17 mouse cellular contexts compared by ENCODE assay signal in genomic region chr19:32638276-32638903, GRCm38 (mm10). TPM values are rescaled to one million over a fixed set of nuclear protein-coding genes. Genes with fewer than 3 reads are reported as not detected.
DNase-seq lines count a peak whose midpoint lies in the region; ATAC-seq lines count a peak whose summit lies in the region.
"Had no signal": no experiment of that assay in that cellular context is flagged by ENCODE, and none has a peak within 500 bp of the region (broad histone marks: within the 10 kb centered on the region; RNA-seq: fewer than 3 reads in every experiment).

No protein-coding gene starts in this region.

- no peaks in the 10 kb centered on the region for H3K79me2 ChIP-seq in macrophage (ENCODE audit: inconsistent target)

- 25% methylated on average over 13 of the region's 13 CpGs for WGBS in heart, embryonic 11.5 days (ENCODE audit: insufficient replicate concordance)
- 51% methylated on average over 13 of the region's 13 CpGs for WGBS in intestine, embryonic 15.5 days
- WGBS in macrophage (ENCODE audit: missing documents), result 76% methylated on average over 13 of the region's 13 CpGs

- H3K4me3 ChIP-seq in heart, embryonic 11.5 days (ENCODE audit: low read depth, low read length), result no peak overlapping the region
- H3K4me3 ChIP-seq in intestine, embryonic 15.5 days (replicated peaks), result no peak overlapping the region
- H3K4me3 ChIP-seq in macrophage (ENCODE audit: inconsistent target), result no peak overlapping the region
- H3K4me3 ChIP-seq: embryonic facial prominence, embryonic 12.5 days had no signal

- no peaks in the 10 kb centered on the region for H3K36me3 ChIP-seq in heart, embryonic 11.5 days (ENCODE audit: control insufficient read depth, insufficient read depth, low read length)
- no peaks in the 10 kb centered on the region for H3K36me3 ChIP-seq in intestine, embryonic 15.5 days
- no peaks in the 10 kb centered on the region for H3K36me3 ChIP-seq in macrophage (ENCODE audit: inconsistent target)
- H3K36me3 ChIP-seq: embryonic facial prominence, embryonic 12.5 days had no signal

- no peak overlapping the region for H3K9ac ChIP-seq in heart, embryonic 11.5 days (ENCODE audit: low read depth, low read length)
- H3K9ac ChIP-seq in intestine, embryonic 15.5 days, result no peak overlapping the region
- H3K9ac ChIP-seq: embryonic facial prominence, embryonic 12.5 days; lung, embryonic 14.5 days had no signal

- no peak overlapping the region for H3K27ac ChIP-seq in heart, embryonic 11.5 days (ENCODE audit: low read depth, low read length)
- H3K27ac ChIP-seq in intestine, embryonic 15.5 days, result no peak overlapping the region
- H3K27ac ChIP-seq in macrophage, result peak overlapping the region; percentile 77; the same call in 1 of the 2 replicates
- H3K27ac ChIP-seq: embryonic facial prominence, embryonic 12.5 days; stomach, postnatal 0 days had no signal

- peaks cover 16% of the 10 kb centered on the region for H3K4me1 ChIP-seq in heart, embryonic 11.5 days (ENCODE audit: control insufficient read depth, insufficient read depth, low read length)
- 0 out of 2 replicates have a peak, but pooled peaks cover 2% of the 10 kb centered on the region for H3K4me1 ChIP-seq in intestine, embryonic 15.5 days (replicated peaks)
- H3K4me1 ChIP-seq: embryonic facial prominence, embryonic 12.5 days had no signal

- DNase-seq in heart, postnatal 4 days, result no peak
- DNase-seq in 416B (ENCODE audit: low read depth), result peak; percentile 25
- no peak for DNase-seq in urinary bladder, postnatal 14 days (ENCODE audit: low spot score)
- DNase-seq in cerebellum, adult 11-12 months, result no peak
- no peak for DNase-seq in thymus, postnatal 36 days
- DNase-seq: adrenal gland, postnatal 10 days; cerebellum, postnatal 36 days; heart, adult 18-20 months; layer of hippocampus, adult 9-11 months; lung, embryonic 14.5 days; retina, postnatal 1 day; spleen, adult 18-20 months had no signal

- peak overlapping the region; percentile 49 for H3K4me2 ChIP-seq in heart, embryonic 11.5 days
- H3K4me2 ChIP-seq in intestine, embryonic 15.5 days (replicated peaks), result peak overlapping the region; percentile 35; the same call in 1 of the 2 replicates
- H3K4me2 ChIP-seq: embryonic facial prominence, embryonic 12.5 days; lung, embryonic 14.5 days had no signal

- H3K27me3 ChIP-seq in heart, embryonic 11.5 days (ENCODE audit: control insufficient read depth, insufficient read depth, low read length), result no peaks in the 10 kb centered on the region
- H3K27me3 ChIP-seq in intestine, embryonic 15.5 days (replicated peaks), result no peaks in the 10 kb centered on the region
- H3K27me3 ChIP-seq: embryonic facial prominence, embryonic 12.5 days had no signal

- peaks cover under 1% of the 10 kb centered on the region; the same call in 1 of the 2 replicates for H3K9me3 ChIP-seq in heart, embryonic 11.5 days (replicated peaks; ENCODE audit: control insufficient read depth, low read length)
- H3K9me3 ChIP-seq in intestine, embryonic 15.5 days, result no peaks in the 10 kb centered on the region
- H3K9me3 ChIP-seq: embryonic facial prominence, embryonic 12.5 days had no signal

- no peak for ATAC-seq in heart, embryonic 11.5 days (replicated peaks; ENCODE audit: insufficient number of reproducible peaks, low FRiP score, low TSS enrichment)
- peak; percentile 57; the same call in 1 of the 2 replicates for ATAC-seq in intestine, embryonic 15.5 days

RNA-seq across cellular contexts. Expression of gene Papss2, which starts 42.8 kb away (rescaled TPM):
- 28.1 and 33.6 TPM in 2 replicates for polyA plus RNA-seq in heart, embryonic 11.5 days (2014; fragmentation: Nextera tagmentation; extraction: Ambion mirVana)
- 1 to 10 TPM; 8.1 to 9.4 TPM for total RNA-seq in heart, postnatal 4 days (2021)
- polyA plus RNA-seq in intestine, embryonic 15.5 days (2015; fragmentation: Nextera tagmentation; extraction: Ambion mirVana), result 7.7 and 8.4 TPM in 2 replicates
- total RNA-seq in macrophage (2018; cell fraction: chromatin; rRNA removed), result 10 to 100 TPM in 2 of 26 experiments, 1 to 10 TPM in 24; 2.6 to 14.1 (median 6.0) TPM
- total RNA-seq in macrophage (2018; cell fraction: cytosol; rRNA removed), result 10 to 100 TPM; 11.4 to 20.5 (median 16.0) TPM
- total RNA-seq in macrophage (2018; cell fraction: nucleus; rRNA removed), result 10 to 100 TPM in 16 of 26 experiments, 1 to 10 TPM in 10; 5.0 to 18.1 (median 10.5) TPM
- 9.6 to 26.2 TPM (median 20.0 TPM) in 3 replicates for polyA plus RNA-seq in macrophage (2018)
